Mouse (Mus musculus) regulatory T cell (primary cell): ENCODE results near the gene Lrrc4.

ENCODE experiments used
- in situ Hi-C: fragments of 300-600 bp; cut with MboI, MseI; formaldehyde crosslinking; loops from one replicate; pipeline ENCODE4 v1.15.1; 2025; ENCODE audit warnings: high pct_unique_total_duplicates

Lrrc4 gene

GRCm38 (mm10) chr6:28826689-28827389, 4.7 kb downstream of the Lrrc4 start:
- in situ Hi-C loops = no loop called here

GRCm38 (mm10) chr6:28825894-28826293, 5.7 kb downstream of the Lrrc4 start:
- in situ Hi-C loops = no loop called here

GRCm38 (mm10) chr6:28823802-28824201, 7.7 kb downstream of the Lrrc4 start:
- in situ Hi-C loops = no loop called here

GRCm38 (mm10) chr6:28823375-28823774, 8.2 kb downstream of the Lrrc4 start:
- in situ Hi-C loops = no loop called here

- in situ Hi-C loops = no loop called here
Observed at GRCm38 (mm10) chr6:28822296-28822695, 9.3 kb downstream of the Lrrc4 start.

GRCm38 (mm10) chr6:28819509-28820358, 11.8 kb downstream of the Lrrc4 start:
- in situ Hi-C loops = no loop called here

- in situ Hi-C loops = no loop called here
Observed at GRCm38 (mm10) chr6:28817039-28817438, 14.5 kb downstream of the Lrrc4 start.

GRCm38 (mm10) chr6:28814895-28815294, 16.7 kb downstream of the Lrrc4 start:
- in situ Hi-C loops = no loop called here

GRCm38 (mm10) chr6:28813057-28813456, 18.5 kb downstream of the Lrrc4 start:
- in situ Hi-C loops = no loop called here

- in situ Hi-C loops = no loop called here
Observed at GRCm38 (mm10) chr6:28804751-28805150, 26.8 kb downstream of the Lrrc4 start.

- in situ Hi-C loops = no loop called here
Observed at GRCm38 (mm10) chr6:28803678-28804279, 27.8 kb downstream of the Lrrc4 start.

GRCm38 (mm10) chr6:28800976-28801375, 30.6 kb downstream of the Lrrc4 start:
- in situ Hi-C loops = no loop called here

GRCm38 (mm10) chr6:28799818-28800217, 31.7 kb downstream of the Lrrc4 start:
- in situ Hi-C loops = no loop called here

GRCm38 (mm10) chr6:28795792-28796515, 35.6 kb downstream of the Lrrc4 start:
- in situ Hi-C loops = no loop called here

GRCm38 (mm10) chr6:28795380-28795779, 36.2 kb downstream of the Lrrc4 start:
- in situ Hi-C loops = no loop called here

GRCm38 (mm10) chr6:28791809-28792208, 39.7 kb downstream of the Lrrc4 start:
- in situ Hi-C loops = no loop called here

GRCm38 (mm10) chr6:28791183-28791582, 40.4 kb downstream of the Lrrc4 start:
- in situ Hi-C loops = no loop called here

GRCm38 (mm10) chr6:28789685-28790084, 41.9 kb downstream of the Lrrc4 start:
- in situ Hi-C loops = no loop called here

GRCm38 (mm10) chr6:28787133-28787532, 44.4 kb downstream of the Lrrc4 start:
- in situ Hi-C loops = no loop called here

GRCm38 (mm10) chr6:28785770-28786169, 45.8 kb downstream of the Lrrc4 start:
- in situ Hi-C loops = no loop called here

GRCm38 (mm10) chr6:28783953-28784352, 47.6 kb downstream of the Lrrc4 start:
- in situ Hi-C loops = no loop called here
